Mouse (Mus musculus) limb, embryonic 14.5 days (tissue): Measurements from ENCODE around the gene Naa15. TPM values are rescaled to one million over a fixed set of nuclear protein-coding genes. Genes with fewer than 3 reads are reported as not detected.
A peak's percentile ranks its signal among the peaks of the same experiment; 100 is the strongest.

Experiments
- ATAC-seq: fragments of 200-750 bp; cut with Nextera tagmentation; 2 replicates; pipeline ENCODE4 v1.8.0; 2017; ENCODE audit warnings: low read depth, moderate number of reproducible peaks, moderate TSS enrichment; ENCODE audit not compliant: low FRiP score
- DNase-seq: peaks from one replicate; pipeline ENCODE4 v3.0.0-alpha.2; 2015; ENCODE audit warnings: low spot score
- H3K27ac ChIP-seq: fragments of 300-500 bp; sonication (generic); replicated peaks from 2 replicates; pipeline ENCODE4 v1.5.1; 2014; ENCODE audit warnings: low read depth, mild to moderate bottlenecking, low read length, moderate library complexity, mixed read lengths
- H3K27me3 ChIP-seq: fragments of 300-500 bp; sonication (generic); 2 replicates; pipeline ENCODE4 v1.6.1; 2014; ENCODE audit warnings: low read length, mixed read lengths; ENCODE audit not compliant: control insufficient read depth, insufficient read depth
- H3K36me3 ChIP-seq: fragments of 300-500 bp; sonication (generic); 2 replicates; pipeline ENCODE4 v1.6.1; 2014; ENCODE audit warnings: mild to moderate bottlenecking, low read length, moderate library complexity, mixed read lengths; ENCODE audit not compliant: control insufficient read depth, insufficient read depth
- H3K4me1 ChIP-seq: fragments of 300-500 bp; sonication (generic); 2 replicates; pipeline ENCODE4 v1.6.1; 2014; ENCODE audit warnings: antibody characterized with exemption, low read length, mixed read lengths; ENCODE audit not compliant: control insufficient read depth, insufficient read depth
- H3K4me2 ChIP-seq: fragments of 300-500 bp; sonication (generic); replicated peaks from 2 replicates; pipeline ENCODE4 v1.6.1; 2014; ENCODE audit warnings: low read depth, mild to moderate bottlenecking, low read length, moderate library complexity; ENCODE audit not compliant: severe bottlenecking
- H3K4me3 ChIP-seq: fragments of 300-500 bp; sonication (generic); replicated peaks from 2 replicates; pipeline ENCODE4 v1.5.1; 2014; ENCODE audit warnings: low read length
- H3K9ac ChIP-seq: fragments of 300-500 bp; sonication (generic); 2 replicates; pipeline ENCODE4 v1.6.1; 2014; ENCODE audit warnings: mild to moderate bottlenecking, low read depth, low read length, moderate library complexity; ENCODE audit not compliant: severe bottlenecking
- H3K9me3 ChIP-seq: fragments of 300-500 bp; sonication (generic); 2 replicates; pipeline ENCODE4 v1.6.1; 2016; ENCODE audit warnings: low read length; ENCODE audit not compliant: control insufficient read depth
- POLR2A ChIP-seq: fragments of 200-500 bp; IDR thresholded peaks from 2 replicates; pipeline ENCODE4 v1.8.0; 2012; ENCODE audit warnings: inconsistent platforms, mild to moderate bottlenecking, moderate library complexity, borderline replicate concordance; ENCODE audit not compliant: insufficient read depth, insufficient read length; ENCODE audit errors: extremely low read depth
- WGBS: fragments of 180-500 bp; shearing (Covaris S2); extraction: QIAGEN DNeasy Blood & Tissue Kit; methylation state at CpG from one replicate; pipeline ENCODE4 v1.1.7; 2014; 5-methylcytosine and 5-hydroxymethylcytosine counted together
- polyA plus RNA-seq, 2 experiments: library from polyadenylated mRNA; depleted of rRNA in 1 of 2; stranded (reverse) in 1 of 2; unstranded in 1 of 2; fragments of >200 nt; fragmentation: Nextera tagmentation in 1 of 2; extraction: Ambion mirVana in 1 of 2; gene quantifications; 2 replicates each; pipeline versions ENCODE4 v1.2.1 to v1.2.3; 2012 to 2014

Gene Naa15
- polyA plus RNA-seq, 2 experiments = 26.9 to 37.4 TPM

GRCm38 (mm10) chr3:51497978-51498377, 83.0 kb downstream of the Naa15 start:
- no peaks in the 10 kb centered on the region for H3K9me3 ChIP-seq
- WGBS = 96% methylated on average over 1 of the region's 1 CpGs
- no peak overlapping the region for H3K9ac ChIP-seq
- DNase-seq (no peak), ATAC-seq (no peak)
- peaks cover 26% of the 10 kb centered on the region for H3K36me3 ChIP-seq
- no peak for TF ChIP-seq POLR2A
- no peak overlapping the region for H3K4me3 ChIP-seq
- no peaks in the 10 kb centered on the region for H3K4me1 ChIP-seq
- H3K4me2 ChIP-seq = no peak overlapping the region
- no peak overlapping the region for H3K27ac ChIP-seq
- no peaks in the 10 kb centered on the region for H3K27me3 ChIP-seq

- DNase-seq = no peak
- TF ChIP-seq POLR2A = no peak
Observed at GRCm38 (mm10) chr3:51498659-51499058, 83.7 kb downstream of the Naa15 start.

GRCm38 (mm10) chr3:51499876-51500275, 84.9 kb downstream of the Naa15 start:
- no peaks in the 10 kb centered on the region for H3K27me3 ChIP-seq
- no peak for TF ChIP-seq POLR2A
- peaks cover 10% of the 10 kb centered on the region; the same call in 1 of the 2 replicates for H3K36me3 ChIP-seq
- H3K9me3 ChIP-seq = no peaks in the 10 kb centered on the region
- H3K9ac ChIP-seq = no peak overlapping the region
- H3K4me1 ChIP-seq = no peaks in the 10 kb centered on the region
- no peak for DNase-seq
- 89% methylated on average over 4 of the region's 4 CpGs for WGBS
- no peak overlapping the region for H3K27ac ChIP-seq
- no peak for ATAC-seq
- no peak overlapping the region for H3K4me2 ChIP-seq
- no peak overlapping the region for H3K4me3 ChIP-seq

More at GRCm38 (mm10) chr3:51498659-51499058, 83.7 kb downstream of the Naa15 start:
- no peak overlapping the region for H3K27ac ChIP-seq
- no peak overlapping the region for H3K4me2 ChIP-seq
- H3K4me3 ChIP-seq = no peak overlapping the region
- H3K9me3 ChIP-seq = no peaks in the 10 kb centered on the region
- WGBS = 81% methylated on average over 5 of the region's 5 CpGs
- peaks cover 20% of the 10 kb centered on the region for H3K36me3 ChIP-seq
- ATAC-seq = no peak
- H3K4me1 ChIP-seq = no peaks in the 10 kb centered on the region
- H3K27me3 ChIP-seq = no peaks in the 10 kb centered on the region
- H3K9ac ChIP-seq = no peak overlapping the region

- no peak for TF ChIP-seq POLR2A
- H3K27me3 ChIP-seq = no peaks in the 10 kb centered on the region
- no peak for DNase-seq
- WGBS = 71% methylated on average over 11 of the region's 11 CpGs
- no peak for ATAC-seq
- no peak overlapping the region for H3K9ac ChIP-seq
- H3K36me3 ChIP-seq = no peaks in the 10 kb centered on the region
- no peak overlapping the region for H3K4me3 ChIP-seq
- H3K9me3 ChIP-seq = no peaks in the 10 kb centered on the region
- no peak overlapping the region for H3K27ac ChIP-seq
- H3K4me2 ChIP-seq = no peak overlapping the region
- no peaks in the 10 kb centered on the region for H3K4me1 ChIP-seq
Observed at GRCm38 (mm10) chr3:51504385-51504952, 89.5 kb downstream of the Naa15 start.

GRCm38 (mm10) chr3:51505465-51505864, 90.5 kb downstream of the Naa15 start:
- H3K9ac ChIP-seq = no peak overlapping the region
- H3K36me3 ChIP-seq = no peaks in the 10 kb centered on the region
- no peak for DNase-seq
- H3K4me3 ChIP-seq = no peak overlapping the region
- H3K27me3 ChIP-seq = no peaks in the 10 kb centered on the region
- TF ChIP-seq POLR2A = no peak
- 71% methylated on average over 19 of the region's 19 CpGs for WGBS
- ATAC-seq = peak; percentile 50; the same call in 1 of the 2 replicates
- no peaks in the 10 kb centered on the region for H3K4me1 ChIP-seq
- H3K27ac ChIP-seq = no peak overlapping the region
- H3K4me2 ChIP-seq = no peak overlapping the region
- no peaks in the 10 kb centered on the region for H3K9me3 ChIP-seq
